8 mouse cellular contexts compared by ENCODE assay signal in the genomic region with DNA sequence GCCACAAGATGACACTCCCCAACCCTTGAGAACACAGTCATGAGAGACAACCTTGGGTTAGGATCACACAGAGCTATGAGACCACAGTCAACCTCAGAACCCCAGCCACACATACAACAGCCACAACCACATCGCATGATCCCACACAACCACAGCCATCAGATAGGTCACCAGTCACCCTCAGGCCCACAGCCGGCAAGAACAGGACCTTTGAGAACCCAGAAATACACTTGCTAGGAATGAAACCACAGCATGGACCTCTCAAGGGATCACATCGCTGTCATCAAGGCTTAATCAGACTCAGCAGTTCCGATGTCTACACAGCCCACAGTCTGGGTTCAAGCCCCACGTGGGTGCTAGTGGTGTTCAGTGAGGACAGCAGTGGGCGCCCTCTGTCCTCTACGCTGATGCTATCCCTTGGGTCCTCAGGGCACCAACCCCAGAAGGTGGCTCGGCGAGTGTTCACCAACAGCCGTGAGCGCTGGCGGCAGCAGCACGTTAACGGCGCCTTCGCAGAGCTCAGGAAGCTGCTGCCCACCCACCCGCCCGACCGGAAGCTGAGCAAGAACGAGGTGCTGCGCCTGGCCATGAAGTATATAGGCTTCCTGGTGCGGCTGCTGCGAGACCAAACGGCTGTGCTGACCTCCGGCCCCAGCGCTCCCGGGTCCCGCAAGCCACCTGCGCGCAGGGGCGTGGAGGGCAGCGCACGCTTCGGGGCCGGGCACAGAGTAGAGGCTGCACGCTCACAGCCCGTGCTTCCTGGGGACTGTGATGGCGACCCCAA. TPM values are rescaled to one million over a fixed set of nuclear protein-coding genes. Genes with fewer than 3 reads are reported as not detected.
A peak's percentile ranks its signal among the peaks of the same experiment; 100 is the strongest.
DNase-seq lines count a peak whose midpoint lies in the region; ATAC-seq lines count a peak whose summit lies in the region.

No protein-coding gene starts in this region.

- H3K36me3 ChIP-seq in hindbrain, embryonic 13.5 days: peaks cover 14% of the 10 kb centered on the region
- H3K36me3 ChIP-seq in stomach, embryonic 14.5 days (ENCODE audit: control insufficient read depth, insufficient read depth, low read length): peaks cover 13% of the 10 kb centered on the region; the same call in 1 of the 2 replicates

- no peaks in the 10 kb centered on the region for H3K9me3 ChIP-seq in hindbrain, embryonic 13.5 days
- H3K9me3 ChIP-seq in stomach, embryonic 14.5 days (ENCODE audit: control insufficient read depth, low read depth, low read length): no peaks in the 10 kb centered on the region

- peak overlapping the region; percentile 70 for H3K4me3 ChIP-seq in brown adipose tissue, adult 24 weeks (ENCODE audit: insufficient read depth, low read depth, low read length)
- peak overlapping the region; percentile 23 for H3K4me3 ChIP-seq in hindbrain, embryonic 13.5 days
- 0 out of 2 replicates have a peak overlapping the region, but pooled peaks have one; percentile 9 for H3K4me3 ChIP-seq in stomach, embryonic 14.5 days (ENCODE audit: low read depth, low read length)

- H3K4me2 ChIP-seq in hindbrain, embryonic 13.5 days: peak overlapping the region; percentile 35
- peak overlapping the region; percentile 26; the same call in 1 of the 2 replicates for H3K4me2 ChIP-seq in stomach, embryonic 14.5 days (replicated peaks; ENCODE audit: low read depth, low read length)

- no peak for ATAC-seq in hindbrain, embryonic 13.5 days (ENCODE audit: low FRiP score)
- no peak for ATAC-seq in stomach, embryonic 14.5 days (ENCODE audit: insufficient number of reproducible peaks, insufficient read depth, low FRiP score, low read depth)

- peak; percentile 45 for DNase-seq in kidney, postnatal 10 days
- no peak for DNase-seq in kidney, adult 9 months
- peak; percentile 32 for DNase-seq in lung, postnatal 36 days
- DNase-seq in urinary bladder, postnatal 25 days (ENCODE audit: low spot score): no peak
- DNase-seq in left cerebral cortex, postnatal 4 days: no peak

- peaks cover 82% of the 10 kb centered on the region for H3K27me3 ChIP-seq in hindbrain, embryonic 13.5 days
- peaks cover 43% of the 10 kb centered on the region; the same call in 1 of the 2 replicates for H3K27me3 ChIP-seq in stomach, embryonic 14.5 days (ENCODE audit: control insufficient read depth, insufficient read depth, low read length)

- 11% methylated on average over 38 of the region's 38 CpGs for WGBS in hindbrain, embryonic 13.5 days
- 18% methylated on average over 38 of the region's 38 CpGs for WGBS in stomach, embryonic 14.5 days

- H3K4me1 ChIP-seq in brown adipose tissue, adult 24 weeks (ENCODE audit: control insufficient read depth, insufficient read depth, insufficient read length, low read length): peaks cover 24% of the 10 kb centered on the region
- H3K4me1 ChIP-seq in hindbrain, embryonic 13.5 days (replicated peaks): peaks cover 54% of the 10 kb centered on the region
- peaks cover 30% of the 10 kb centered on the region for H3K4me1 ChIP-seq in stomach, embryonic 14.5 days (ENCODE audit: control insufficient read depth, insufficient read depth, low read length)

- intact Hi-C loops in left cerebral cortex, postnatal 4 days (cut with DNase I): no loop called here

- 0 out of 2 replicates have a peak overlapping the region, but pooled peaks have one; percentile 46 for H3K9ac ChIP-seq in hindbrain, embryonic 13.5 days
- no peak overlapping the region for H3K9ac ChIP-seq in stomach, embryonic 14.5 days (replicated peaks; ENCODE audit: low read depth, low read length)

- peak overlapping the region; percentile 96 for H3K27ac ChIP-seq in brown adipose tissue, adult 24 weeks (replicated peaks; ENCODE audit: low read depth, low read length)
- H3K27ac ChIP-seq in hindbrain, embryonic 13.5 days: peak overlapping the region; percentile 69
- H3K27ac ChIP-seq in stomach, embryonic 14.5 days (ENCODE audit: low read length): no peak overlapping the region

RNA-seq across cellular contexts. Expression of a gene that starts 2.4 kb away (rescaled TPM):
- polyA plus RNA-seq in brown adipose tissue, adult 24 weeks (2012; ENCODE audit: insufficient read depth, insufficient read length, missing spikeins): 2.9 and 3.1 TPM in 2 replicates
- 3.9 and 4.2 TPM in 2 replicates for polyA plus RNA-seq in hindbrain, embryonic 13.5 days (2015; fragmentation: Nextera tagmentation; extraction: Ambion mirVana)
- 4.6 and 5.0 TPM in 2 replicates for polyA plus RNA-seq in stomach, embryonic 14.5 days (2014; fragmentation: Nextera tagmentation; extraction: Ambion mirVana)
- total RNA-seq in left cerebral cortex, postnatal 4 days (2021): 1 to 10 TPM; 3.0 to 3.3 TPM

RNA-seq across cellular contexts. Expression of a gene that starts 16.0 kb away (rescaled TPM):
- polyA plus RNA-seq in brown adipose tissue, adult 24 weeks (2012; ENCODE audit: insufficient read depth, insufficient read length, missing spikeins): 19.0 and 22.9 TPM in 2 replicates
- 13.7 and 14.4 TPM in 2 replicates for polyA plus RNA-seq in hindbrain, embryonic 13.5 days (2015; fragmentation: Nextera tagmentation; extraction: Ambion mirVana)
- 25.1 and 25.7 TPM in 2 replicates for polyA plus RNA-seq in stomach, embryonic 14.5 days (2014; fragmentation: Nextera tagmentation; extraction: Ambion mirVana)
- total RNA-seq in left cerebral cortex, postnatal 4 days (2021): 10 to 100 TPM; 68.4 to 72.1 TPM

RNA-seq across cellular contexts. Expression of a gene that starts 17.6 kb away (rescaled TPM):
- polyA plus RNA-seq in brown adipose tissue, adult 24 weeks (2012; ENCODE audit: insufficient read depth, insufficient read length, missing spikeins): 25.1 and 33.4 TPM in 2 replicates
- polyA plus RNA-seq in hindbrain, embryonic 13.5 days (2015; fragmentation: Nextera tagmentation; extraction: Ambion mirVana): 51.9 and 60.3 TPM in 2 replicates
- 64.6 and 65.7 TPM in 2 replicates for polyA plus RNA-seq in stomach, embryonic 14.5 days (2014; fragmentation: Nextera tagmentation; extraction: Ambion mirVana)
- total RNA-seq in left cerebral cortex, postnatal 4 days (2021): 100 to 1,000 TPM; 110 to 112 TPM

RNA-seq across cellular contexts. Expression of a gene that starts 19.1 kb away (rescaled TPM):
- 1.9 TPM in 1 of 2 replicates, not detected in the other for polyA plus RNA-seq in brown adipose tissue, adult 24 weeks (2012; ENCODE audit: insufficient read depth, insufficient read length, missing spikeins)
- polyA plus RNA-seq in hindbrain, embryonic 13.5 days (2015; fragmentation: Nextera tagmentation; extraction: Ambion mirVana): 1.0 and 2.3 TPM in 2 replicates
- polyA plus RNA-seq in stomach, embryonic 14.5 days (2014; fragmentation: Nextera tagmentation; extraction: Ambion mirVana): 2.8 and 5.0 TPM in 2 replicates
- total RNA-seq in left cerebral cortex, postnatal 4 days (2021): not detected

RNA-seq across cellular contexts. Expression of a gene that starts 41.0 kb away (rescaled TPM):
- 17.2 and 62.3 TPM in 2 replicates for polyA plus RNA-seq in brown adipose tissue, adult 24 weeks (2012; ENCODE audit: insufficient read depth, insufficient read length, missing spikeins)
- 26.1 and 32.2 TPM in 2 replicates for polyA plus RNA-seq in hindbrain, embryonic 13.5 days (2015; fragmentation: Nextera tagmentation; extraction: Ambion mirVana)
- polyA plus RNA-seq in stomach, embryonic 14.5 days (2014; fragmentation: Nextera tagmentation; extraction: Ambion mirVana): 73.1 and 83.4 TPM in 2 replicates
- total RNA-seq in left cerebral cortex, postnatal 4 days (2021): 10 to 100 TPM; 10.2 to 10.7 TPM

Comparison
In these comparisons a context has a peak if more than half of its experiments do, and no peak if none do; other contexts are left out.
1. DNase-seq: peak in kidney, postnatal 10 days (single experiment) and lung, postnatal 36 days (single experiment); none in kidney, adult 9 months (single experiment), urinary bladder, postnatal 25 days (single experiment) and left cerebral cortex, postnatal 4 days (single experiment).
2. H3K4me3 ChIP-seq: peak in every context shown above with its lines; median percentile 70 in brown adipose tissue, adult 24 weeks; 23 in hindbrain, embryonic 13.5 days; 9 in stomach, embryonic 14.5 days.